Mouse (Mus musculus) stomach, postnatal 0 days (tissue): Measurements from ENCODE around the gene Zfp385b. TPM values are rescaled to one million over a fixed set of nuclear protein-coding genes. Genes with fewer than 3 reads are reported as not detected.

ENCODE experiments used
- ATAC-seq: fragments of 200-750 bp; cut with Nextera tagmentation; 2 replicates; pipeline ENCODE4 v1.8.0; 2017; ENCODE audit not compliant: low FRiP score, low TSS enrichment
- DNase-seq: peaks from one replicate; pipeline ENCODE4 v3.0.0-alpha.2; 2016; ENCODE audit warnings: low spot score
- H3K27ac ChIP-seq: fragments of 300-500 bp; sonication (generic); replicated peaks from 2 replicates; pipeline ENCODE4 v1.5.1; 2014; ENCODE audit warnings: mild to moderate bottlenecking, control low read depth
- H3K27me3 ChIP-seq: fragments of 300-500 bp; sonication (generic); 2 replicates; pipeline ENCODE4 v1.6.1; 2014; ENCODE audit warnings: low read length; ENCODE audit not compliant: control insufficient read depth, insufficient read depth
- H3K36me3 ChIP-seq: fragments of 300-500 bp; sonication (generic); 2 replicates; pipeline ENCODE4 v1.6.1; 2014; ENCODE audit warnings: low read length, mixed read lengths; ENCODE audit not compliant: control insufficient read depth, insufficient read depth
- H3K4me1 ChIP-seq: fragments of 300-500 bp; sonication (generic); replicated peaks from 2 replicates; pipeline ENCODE4 v1.6.1; 2014; ENCODE audit warnings: antibody characterized with exemption; ENCODE audit not compliant: control insufficient read depth, insufficient read depth
- H3K4me2 ChIP-seq: fragments of 300-500 bp; sonication (generic); replicated peaks from 2 replicates; pipeline ENCODE4 v1.6.1; 2014; ENCODE audit warnings: low read depth, mild to moderate bottlenecking, control low read depth, moderate library complexity
- H3K4me3 ChIP-seq: fragments of 300-500 bp; sonication (generic); 2 replicates; pipeline ENCODE4 v1.5.1; 2014; ENCODE audit warnings: low read depth, low read length, control low read depth
- H3K9ac ChIP-seq: fragments of 300-500 bp; sonication (generic); 2 replicates; pipeline ENCODE4 v1.6.1; 2014; ENCODE audit warnings: mild to moderate bottlenecking, low read length, control low read depth, mixed read lengths
- H3K9me3 ChIP-seq: fragments of 300-500 bp; sonication (generic); 2 replicates; pipeline ENCODE4 v1.6.1; 2016; ENCODE audit warnings: low read length; ENCODE audit not compliant: control insufficient read depth
- CTCF ChIP-seq: IDR thresholded peaks from 2 replicates; pipeline ENCODE4 v1.5.1; 2016; ENCODE audit warnings: antibody characterized with exemption, low read depth, mild to moderate bottlenecking, moderate library complexity
- EP300 ChIP-seq: optimal IDR thresholded peaks from 2 replicates; pipeline ENCODE3; 2016; ENCODE audit warnings: antibody characterized with exemption
- WGBS: fragments of 180-500 bp; shearing (Covaris S2); extraction: QIAGEN DNeasy Blood & Tissue Kit; methylation state at CpG from one replicate; pipeline ENCODE4 v1.1.7; 2014; 5-methylcytosine and 5-hydroxymethylcytosine counted together
- polyA plus RNA-seq: library from polyadenylated mRNA; unstranded; fragments of >200 nt; fragmentation: Nextera tagmentation; extraction: Ambion mirVana; gene quantifications from 2 replicates; pipeline ENCODE4 v1.2.1, GENCODE M21; 2015

Gene Zfp385b
- polyA plus RNA-seq, 1 experiment from 2014 or later: 10.2 TPM

DNA sequence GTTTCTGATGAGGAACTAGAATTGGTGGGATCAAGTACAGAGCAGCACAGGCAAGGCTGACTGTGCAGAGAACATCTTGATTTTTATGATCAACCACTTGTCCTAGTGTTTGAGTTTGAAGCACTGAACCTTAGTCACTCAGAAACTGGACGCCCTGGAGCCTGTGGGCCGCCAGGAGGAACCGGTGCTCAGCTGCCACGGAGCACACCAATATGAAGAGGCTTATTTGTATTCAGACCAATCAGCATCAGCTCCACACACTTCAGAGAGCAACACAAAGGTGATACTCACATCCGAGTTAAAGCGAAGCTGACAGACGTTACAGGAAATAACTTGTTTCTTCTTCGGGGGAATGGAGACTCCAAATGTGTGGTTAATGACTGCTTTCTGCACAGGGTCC is 343.0 kb downstream of the Zfp385b start:
- Histone ChIP-seq H3K27ac (no peak overlapping the region), H3K9me3 (no peaks in the 10 kb centered on the region), H3K36me3 (no peaks in the 10 kb centered on the region), H3K4me2 (no peak overlapping the region), H3K27me3 (no peaks in the 10 kb centered on the region), H3K4me1 (no peaks in the 10 kb centered on the region), H3K4me3 (no peak overlapping the region), H3K9ac (no peak overlapping the region)
- DNase-seq (no peak), ATAC-seq (no peak)
- no peak for TF ChIP-seq CTCF
- no peak for TF ChIP-seq EP300
- 80% methylated on average over 8 of the region's 8 CpGs for WGBS

DNA sequence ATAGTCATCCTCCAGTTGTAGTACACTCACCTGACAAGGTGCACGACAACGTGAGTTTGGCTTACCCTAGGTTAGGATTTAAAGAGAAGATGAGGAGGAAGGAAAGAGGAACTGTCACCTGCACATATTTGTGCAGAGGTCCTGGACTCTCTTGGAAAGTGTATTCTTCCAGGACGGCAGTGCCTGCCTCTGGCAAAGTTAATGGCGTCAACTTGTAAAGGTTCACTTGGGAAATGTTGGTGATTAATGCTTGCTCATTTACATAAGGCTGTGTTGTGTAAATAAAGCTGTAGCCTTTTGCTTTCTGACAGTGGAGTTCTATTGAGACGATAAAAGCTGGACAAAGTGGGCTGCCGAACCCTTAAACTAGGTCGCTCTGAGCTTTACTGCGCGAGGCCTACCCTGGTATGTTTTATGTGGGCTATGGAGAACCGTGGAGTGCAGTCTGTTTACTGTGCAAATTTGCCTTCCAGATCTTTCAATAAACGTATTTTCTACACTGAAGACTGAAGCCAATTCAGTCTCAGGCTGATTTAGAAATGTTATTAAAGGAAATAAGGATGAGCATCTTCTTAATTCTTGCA is 347.1 kb downstream of the Zfp385b start:
- Histone ChIP-seq H3K9ac (no peak overlapping the region), H3K9me3 (no peaks in the 10 kb centered on the region), H3K36me3 (no peaks in the 10 kb centered on the region), H3K4me2 (no peak overlapping the region), H3K27ac (no peak overlapping the region), H3K4me1 (no peaks in the 10 kb centered on the region), H3K27me3 (no peaks in the 10 kb centered on the region), H3K4me3 (no peak overlapping the region)
- no peak for ATAC-seq
- TF ChIP-seq EP300: no peak
- no peak for TF ChIP-seq CTCF
- whole genome bisulfite sequencing: 56% methylated on average over 11 of the region's 11 CpGs
- DNase-seq: no peak

DNA sequence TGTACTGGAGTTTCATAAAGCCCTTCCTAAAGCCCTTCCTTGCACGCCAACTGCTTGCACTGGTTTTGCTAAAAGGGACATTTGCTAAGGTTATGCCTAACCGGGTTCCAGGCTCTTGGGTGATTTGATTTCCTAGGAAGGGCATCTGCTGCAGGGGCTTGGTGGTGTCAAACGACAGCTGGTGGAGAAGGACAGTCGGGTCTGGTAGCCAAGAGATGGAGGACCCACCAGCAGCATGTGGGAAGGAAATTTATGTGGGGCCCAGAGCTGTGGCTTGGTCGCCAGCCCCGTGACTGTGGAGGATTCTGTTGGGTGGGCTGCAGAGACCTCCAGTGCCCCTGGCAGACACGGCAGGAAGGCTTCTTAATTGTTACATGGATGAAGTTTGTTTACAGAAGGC is 348.7 kb downstream of the Zfp385b start:
- DNase-seq (no peak), ATAC-seq (no peak)
- Histone ChIP-seq H3K27me3 (no peaks in the 10 kb centered on the region), H3K4me1 (no peaks in the 10 kb centered on the region), H3K9ac (no peak overlapping the region), H3K4me2 (no peak overlapping the region), H3K36me3 (no peaks in the 10 kb centered on the region), H3K27ac (no peak overlapping the region), H3K4me3 (no peak overlapping the region), H3K9me3 (no peaks in the 10 kb centered on the region)
- TF ChIP-seq CTCF (no peak), EP300 (no peak)
- whole genome bisulfite sequencing: 66% methylated on average over 7 of the region's 7 CpGs

DNA sequence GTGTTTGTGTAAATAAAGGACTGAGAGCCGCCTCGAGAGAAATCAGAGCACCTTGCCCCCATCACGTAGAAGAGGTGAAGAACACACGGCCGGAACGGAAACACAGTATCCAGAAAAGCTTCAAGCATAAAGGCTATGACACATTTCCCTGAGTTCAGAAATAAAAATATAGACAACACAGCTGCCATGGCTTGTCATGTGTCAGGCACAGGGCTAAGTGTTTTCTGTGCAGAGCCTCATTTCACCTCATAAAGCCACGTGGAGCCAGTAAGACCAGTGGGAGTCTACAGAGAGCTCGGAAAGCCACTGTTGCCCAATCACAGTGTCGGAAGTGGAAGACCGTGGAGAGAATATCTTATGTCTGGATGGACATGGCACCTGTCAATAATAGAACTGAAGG is 358.0 kb downstream of the Zfp385b start:
- Histone ChIP-seq H3K36me3 (no peaks in the 10 kb centered on the region), H3K9me3 (no peaks in the 10 kb centered on the region), H3K27me3 (no peaks in the 10 kb centered on the region), H3K9ac (no peak overlapping the region), H3K4me2 (no peak overlapping the region), H3K4me3 (no peak overlapping the region), H3K4me1 (no peaks in the 10 kb centered on the region), H3K27ac (no peak overlapping the region)
- ATAC-seq: no peak
- DNase-seq: no peak
- TF ChIP-seq EP300 (no peak), CTCF (no peak)
- 80% methylated on average over 10 of the region's 10 CpGs for WGBS

DNA sequence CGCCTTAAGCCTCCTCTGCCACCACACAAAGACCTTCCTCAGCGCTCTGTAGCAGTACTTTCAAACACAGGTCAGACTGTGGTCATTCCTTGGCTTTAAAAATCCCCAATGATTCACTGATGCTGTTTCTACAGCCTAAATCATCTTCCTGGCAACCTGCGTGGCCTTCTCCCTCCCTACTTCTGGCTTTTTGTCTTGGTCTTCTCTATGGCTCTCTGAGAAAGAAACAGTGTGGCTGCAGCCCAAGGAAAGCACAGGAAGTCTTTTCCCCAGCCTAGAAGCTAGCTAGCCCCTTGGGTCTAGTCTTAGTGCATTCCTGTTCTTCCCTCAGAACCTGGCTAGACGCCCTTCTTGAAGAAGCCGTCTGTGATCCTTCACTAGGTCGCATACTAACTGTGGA is 359.4 kb downstream of the Zfp385b start:
- H3K27ac ChIP-seq: no peak overlapping the region
- ATAC-seq (no peak), DNase-seq (no peak)
- WGBS: 82% methylated on average over 6 of the region's 6 CpGs
- H3K4me1 ChIP-seq: no peaks in the 10 kb centered on the region
- no peaks in the 10 kb centered on the region for H3K27me3 ChIP-seq
- H3K9me3 ChIP-seq: no peaks in the 10 kb centered on the region
- H3K36me3 ChIP-seq: no peaks in the 10 kb centered on the region
- TF ChIP-seq CTCF: no peak
- TF ChIP-seq EP300: no peak
- no peak overlapping the region for H3K9ac ChIP-seq
- H3K4me2 ChIP-seq: no peak overlapping the region
- H3K4me3 ChIP-seq: no peak overlapping the region

DNA sequence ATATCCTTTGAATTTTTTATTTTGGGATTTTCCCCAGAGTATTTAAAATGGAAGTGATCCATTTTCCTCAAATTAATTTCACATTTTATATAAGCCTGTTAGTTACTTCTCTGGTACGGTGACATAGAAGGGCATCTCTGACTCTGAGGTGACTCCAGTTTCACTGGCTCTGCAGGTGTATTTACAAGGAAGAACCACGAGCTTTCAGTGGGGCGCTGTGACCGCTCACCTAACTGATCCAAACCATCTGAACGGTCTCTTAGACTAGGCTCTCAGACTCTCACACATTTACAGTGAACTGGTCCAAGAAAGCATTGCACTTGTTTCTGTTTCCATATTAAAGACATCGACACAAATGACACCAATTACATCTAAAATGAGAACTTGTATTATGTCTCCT is 361.0 kb downstream of the Zfp385b start:
- WGBS: 88% methylated on average over 6 of the region's 6 CpGs

More for the DNA sequence above, 361.0 kb downstream of the Zfp385b start:
- Histone ChIP-seq H3K9ac (no peak overlapping the region), H3K27ac (no peak overlapping the region), H3K4me3 (no peak overlapping the region), H3K27me3 (no peaks in the 10 kb centered on the region), H3K4me2 (no peak overlapping the region), H3K4me1 (no peaks in the 10 kb centered on the region), H3K9me3 (no peaks in the 10 kb centered on the region), H3K36me3 (no peaks in the 10 kb centered on the region)
- ATAC-seq (no peak), DNase-seq (no peak)
- TF ChIP-seq CTCF: no peak
- no peak for TF ChIP-seq EP300
